Mouse (Mus musculus) cerebellum, postnatal 14 days (tissue): ENCODE data around the gene Olfr1412.

Experiments used
- DNase-seq, 2 experiments: peaks; one replicate each; pipeline ENCODE4 v3.0.0; 2021; ENCODE audit warnings: mixed read lengths in 2 of 2

Gene Olfr1412

DNA sequence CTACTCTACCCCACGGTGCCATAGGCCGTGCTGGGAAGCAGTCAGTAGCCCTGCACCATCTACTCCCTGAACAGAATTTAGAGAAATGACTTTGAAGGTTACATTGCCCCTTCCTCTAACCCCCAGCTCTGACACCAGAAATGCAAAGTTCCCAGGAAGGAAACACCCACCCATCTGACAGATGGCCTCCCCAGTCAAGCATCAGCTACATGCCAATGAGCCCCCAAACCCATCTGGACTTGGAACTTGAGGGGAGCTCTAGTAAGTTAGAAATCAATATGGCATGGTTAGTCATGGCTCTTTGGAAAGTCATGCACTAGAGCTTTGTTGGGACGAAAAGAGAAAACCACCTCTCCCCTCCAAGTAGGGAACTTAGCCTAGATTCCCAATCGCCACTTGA lies 53.2 kb downstream of the Olfr1412 start:
- DNase-seq: no peak

DNA sequence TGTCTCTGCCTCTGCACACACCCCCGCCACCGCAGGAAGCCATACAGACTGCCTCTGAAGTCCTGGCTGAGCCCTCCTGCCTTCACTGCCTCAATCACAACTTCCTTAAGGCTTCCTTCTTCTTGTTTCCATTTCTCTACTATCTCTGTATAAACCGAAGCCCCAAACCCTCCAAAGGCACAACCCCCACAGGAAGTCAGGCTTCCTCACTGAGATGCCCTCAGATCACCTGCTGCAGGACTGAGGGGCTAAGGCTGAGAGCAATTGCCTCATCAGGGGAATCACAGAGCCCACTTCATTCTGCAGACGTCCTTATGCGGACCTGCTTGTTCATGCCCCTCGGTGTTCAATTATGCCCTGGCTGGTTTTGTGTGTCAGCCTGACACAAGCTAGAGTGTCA lies 54.8 kb downstream of the Olfr1412 start:
- DNase-seq: no peak
